Mouse (Mus musculus) forelimb bud, embryonic 11.5 days (tissue): ENCODE data around the gene Kcne4.

Source experiments
- DNase-seq: peaks from one replicate; pipeline ENCODE4 v3.0.0-alpha.2; 2012; ENCODE audit warnings: low read depth, low spot score

Kcne4 gene

GRCm38 (mm10) chr1:78859573-78859972 is 43.0 kb downstream of the Kcne4 start:
- no peak for DNase-seq

- no peak for DNase-seq
Measured at GRCm38 (mm10) chr1:78860056-78860455, 43.5 kb downstream of the Kcne4 start.

GRCm38 (mm10) chr1:78862281-78862680 is 45.7 kb downstream of the Kcne4 start:
- DNase-seq = no peak

GRCm38 (mm10) chr1:78863833-78864232 is 47.3 kb downstream of the Kcne4 start:
- DNase-seq = no peak

- DNase-seq = no peak
Measured at GRCm38 (mm10) chr1:78864351-78864750, 47.8 kb downstream of the Kcne4 start.

- no peak for DNase-seq
Measured at GRCm38 (mm10) chr1:78864799-78865346, 48.3 kb downstream of the Kcne4 start.

- no peak for DNase-seq
Measured at GRCm38 (mm10) chr1:78865991-78866390, 49.4 kb downstream of the Kcne4 start.

- DNase-seq = no peak
Measured at GRCm38 (mm10) chr1:78866455-78866854, 49.9 kb downstream of the Kcne4 start.
